ENCODE assay signal across 8 mouse cellular contexts in genomic region chr11:98837917-98838316, GRCm38 (mm10). TPM values are rescaled to one million over a fixed set of nuclear protein-coding genes. Genes with fewer than 3 reads are reported as not detected.
DNase-seq lines count a peak whose midpoint lies in the region; ATAC-seq and TF ChIP-seq lines count a peak whose summit lies in the region.
"Had no signal": no experiment of that assay in that cellular context is flagged by ENCODE, and none has a peak within 500 bp of the region (broad histone marks: within the 10 kb centered on the region; RNA-seq: fewer than 3 reads in every experiment).

No protein-coding gene starts in this region.

- no peak overlapping the region for H3K9ac ChIP-seq in forebrain, embryonic 12.5 days
- peak overlapping the region; percentile 93 for H3K9ac ChIP-seq in hindbrain, embryonic 15.5 days
- H3K9ac ChIP-seq in neural tube, embryonic 13.5 days = peak overlapping the region; percentile 87

- no peak for ATAC-seq in forebrain, embryonic 12.5 days (ENCODE audit: low FRiP score)
- ATAC-seq in hindbrain, embryonic 15.5 days (ENCODE audit: low FRiP score, low read depth) = no peak; the same call in 1 of the 2 replicates
- no peak for ATAC-seq in neural tube, embryonic 13.5 days (ENCODE audit: low read depth)

- WGBS in forebrain, embryonic 12.5 days = 49% methylated on average over 11 of the region's 11 CpGs
- WGBS in hindbrain, embryonic 15.5 days = 45% methylated on average over 11 of the region's 11 CpGs
- 38% methylated on average over 11 of the region's 11 CpGs for WGBS in neural tube, embryonic 13.5 days

- TF ChIP-seq CTCF in layer of hippocampus, adult 2 months (conservative IDR thresholded peaks at IDR 0.05) = no peak

- DNase-seq in layer of hippocampus, adult 2 months (ENCODE audit: low spot score in 2 of 2) = no peak
- DNase-seq in layer of hippocampus, adult 11-12 months (ENCODE audit: low spot score) = no peak
- DNase-seq in urinary bladder, adult 18-20 months (ENCODE audit: low spot score in 2 of 2) = no peak
- no peak for DNase-seq in spleen, postnatal 14 days (ENCODE audit: low spot score in 2 of 2)
- DNase-seq: gastrocnemius, postnatal 36 days had no signal

- H3K27ac ChIP-seq in layer of hippocampus, adult 2 months = peak overlapping the region; percentile 98
- H3K27ac ChIP-seq in forebrain, embryonic 12.5 days = no peak overlapping the region
- no peak overlapping the region for H3K27ac ChIP-seq in hindbrain, embryonic 15.5 days (replicated peaks)
- no peak overlapping the region for H3K27ac ChIP-seq in neural tube, embryonic 13.5 days (replicated peaks)

- H3K27me3 ChIP-seq in forebrain, embryonic 12.5 days = peaks cover 36% of the 10 kb centered on the region
- H3K27me3 ChIP-seq in hindbrain, embryonic 15.5 days = no peaks in the 10 kb centered on the region
- H3K27me3 ChIP-seq in neural tube, embryonic 13.5 days = peaks cover 12% of the 10 kb centered on the region; the same call in 1 of the 2 replicates

- H3K9me3 ChIP-seq in forebrain, embryonic 12.5 days = no peaks in the 10 kb centered on the region
- no peaks in the 10 kb centered on the region for H3K9me3 ChIP-seq in hindbrain, embryonic 15.5 days
- H3K9me3 ChIP-seq in neural tube, embryonic 13.5 days = no peaks in the 10 kb centered on the region

- peaks cover 38% of the 10 kb centered on the region for H3K4me1 ChIP-seq in forebrain, embryonic 12.5 days
- H3K4me1 ChIP-seq in hindbrain, embryonic 15.5 days (replicated peaks) = peaks cover 36% of the 10 kb centered on the region
- peaks cover 31% of the 10 kb centered on the region for H3K4me1 ChIP-seq in neural tube, embryonic 13.5 days (replicated peaks)

- peak overlapping the region; percentile 97 for H3K4me3 ChIP-seq in layer of hippocampus, adult 2 months
- peak overlapping the region; percentile 63; the same call in 1 of the 2 replicates for H3K4me3 ChIP-seq in forebrain, embryonic 12.5 days (replicated peaks)
- H3K4me3 ChIP-seq in hindbrain, embryonic 15.5 days = peak overlapping the region; percentile 96
- peak overlapping the region; percentile 76 for H3K4me3 ChIP-seq in neural tube, embryonic 13.5 days

- peaks cover 17% of the 10 kb centered on the region for H3K36me3 ChIP-seq in forebrain, embryonic 12.5 days (replicated peaks)
- H3K36me3 ChIP-seq in hindbrain, embryonic 15.5 days = peaks cover 14% of the 10 kb centered on the region
- peaks cover 18% of the 10 kb centered on the region for H3K36me3 ChIP-seq in neural tube, embryonic 13.5 days

- peak overlapping the region; percentile 100 for H3K4me2 ChIP-seq in forebrain, embryonic 12.5 days
- H3K4me2 ChIP-seq in hindbrain, embryonic 15.5 days = peak overlapping the region; percentile 95
- peak overlapping the region; percentile 94 for H3K4me2 ChIP-seq in neural tube, embryonic 13.5 days

RNA-seq across cellular contexts. Expression of gene Rapgefl1, which starts 1.3 kb away (rescaled TPM):
- total RNA-seq in layer of hippocampus, adult 2 months (2021) = 100 to 1,000 TPM; 213 to 240 TPM
- polyA plus RNA-seq in forebrain, embryonic 12.5 days (2016; fragmentation: Nextera tagmentation; extraction: Ambion mirVana) = 1.5 and 1.6 TPM in 2 replicates
- 10.5 and 13.1 TPM in 2 replicates for polyA plus RNA-seq in hindbrain, embryonic 15.5 days (2015; fragmentation: Nextera tagmentation; extraction: Ambion mirVana)
- 5.6 and 6.7 TPM in 2 replicates for polyA plus RNA-seq in neural tube, embryonic 13.5 days (2015; fragmentation: Nextera tagmentation; extraction: Ambion mirVana)

RNA-seq across cellular contexts. Expression of gene Wipf2, which starts 25.5 kb away (rescaled TPM):
- total RNA-seq in layer of hippocampus, adult 2 months (2021) = 10 to 100 TPM; 68.6 to 70.9 TPM
- 4.8 and 5.2 TPM in 2 replicates for polyA plus RNA-seq in forebrain, embryonic 12.5 days (2016; fragmentation: Nextera tagmentation; extraction: Ambion mirVana)
- 4.4 and 4.5 TPM in 2 replicates for polyA plus RNA-seq in hindbrain, embryonic 15.5 days (2015; fragmentation: Nextera tagmentation; extraction: Ambion mirVana)
- 4.3 and 4.6 TPM in 2 replicates for polyA plus RNA-seq in neural tube, embryonic 13.5 days (2015; fragmentation: Nextera tagmentation; extraction: Ambion mirVana)

RNA-seq across cellular contexts. Expression of gene Casc3, which starts 33.2 kb away (rescaled TPM):
- total RNA-seq in layer of hippocampus, adult 2 months (2021) = 10 to 100 TPM; 61.0 to 62.1 TPM
- 63.2 and 67.4 TPM in 2 replicates for polyA plus RNA-seq in forebrain, embryonic 12.5 days (2016; fragmentation: Nextera tagmentation; extraction: Ambion mirVana)
- 49.4 and 54.2 TPM in 2 replicates for polyA plus RNA-seq in hindbrain, embryonic 15.5 days (2015; fragmentation: Nextera tagmentation; extraction: Ambion mirVana)
- polyA plus RNA-seq in neural tube, embryonic 13.5 days (2015; fragmentation: Nextera tagmentation; extraction: Ambion mirVana) = 55.1 and 57.7 TPM in 2 replicates

RNA-seq across cellular contexts. Expression of gene Msl1, which starts 42.6 kb away (rescaled TPM):
- total RNA-seq in layer of hippocampus, adult 2 months (2021) = 100 to 1,000 TPM; 168 to 178 TPM
- 39.3 and 39.9 TPM in 2 replicates for polyA plus RNA-seq in forebrain, embryonic 12.5 days (2016; fragmentation: Nextera tagmentation; extraction: Ambion mirVana)
- 31.7 and 33.1 TPM in 2 replicates for polyA plus RNA-seq in hindbrain, embryonic 15.5 days (2015; fragmentation: Nextera tagmentation; extraction: Ambion mirVana)
- 31.5 and 33.2 TPM in 2 replicates for polyA plus RNA-seq in neural tube, embryonic 13.5 days (2015; fragmentation: Nextera tagmentation; extraction: Ambion mirVana)
